Mouse (Mus musculus): ENCODE data around the gene Ptpn5. TPM values are rescaled to one million over a fixed set of nuclear protein-coding genes. Genes with fewer than 3 reads are reported as not detected.

Ptpn5 gene
- polyA plus RNA-seq, 1 experiment from 2014 or later, result 0.44 TPM

DNA sequence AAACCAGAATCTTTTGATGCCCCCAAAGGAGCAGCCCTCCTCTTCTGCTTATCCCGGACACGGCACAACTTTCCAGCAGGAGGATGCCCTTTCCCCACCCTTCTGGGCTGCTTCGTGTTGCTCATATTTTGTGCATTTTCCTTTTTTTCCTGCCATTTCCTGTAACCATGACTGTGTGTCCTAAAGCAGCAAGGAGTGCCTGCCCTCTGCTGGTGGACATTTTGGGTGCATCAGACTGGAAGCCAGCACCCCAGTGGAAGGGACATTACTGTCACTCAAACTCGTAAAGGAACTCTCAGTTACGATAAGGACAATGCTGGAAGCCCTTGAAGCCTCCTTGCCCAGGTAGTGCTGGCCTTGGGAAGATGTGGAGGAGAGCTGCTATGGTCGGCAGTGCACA is 52.2 kb downstream of the Ptpn5 start:
- WGBS, result 50% methylated on average over 6 of the region's 6 CpGs
- H3K36me3 ChIP-seq, result no peaks in the 10 kb centered on the region
- H3K27ac ChIP-seq, result no peak overlapping the region
- no peak overlapping the region; the same call in 1 of the 2 replicates for H3K9ac ChIP-seq (replicated peaks)
- no peak overlapping the region for H3K4me2 ChIP-seq
- H3K27me3 ChIP-seq, result no peaks in the 10 kb centered on the region
- no peaks in the 10 kb centered on the region for H3K9me3 ChIP-seq
- H3K4me3 ChIP-seq (replicated peaks), result no peak overlapping the region
- no peaks in the 10 kb centered on the region for H3K4me1 ChIP-seq (replicated peaks)
- ATAC-seq (ENCODE audit: insufficient number of reproducible peaks, insufficient read depth, low FRiP score, low TSS enrichment, low read depth), result no peak

DNA sequence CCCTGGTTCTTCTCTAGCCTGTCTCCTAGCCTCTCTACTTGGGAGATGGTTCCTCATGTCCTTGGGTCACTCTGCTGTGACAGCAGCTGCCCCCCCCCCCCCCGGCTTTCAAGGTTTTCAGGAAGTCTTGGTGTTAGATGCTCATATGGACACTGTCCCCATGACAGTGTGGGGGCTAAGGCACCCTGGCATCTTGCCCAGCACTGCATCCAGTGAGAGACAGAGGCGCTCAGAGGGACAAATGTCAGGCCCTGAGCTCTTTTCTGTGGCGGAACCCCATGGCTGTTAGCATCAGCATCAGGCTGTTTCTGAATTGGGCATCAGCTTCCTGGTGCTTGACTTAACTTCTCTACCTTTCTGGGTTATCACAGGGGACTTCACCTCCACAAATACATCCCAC is 52.6 kb downstream of the Ptpn5 start:
- no peaks in the 10 kb centered on the region for H3K9me3 ChIP-seq

DNA sequence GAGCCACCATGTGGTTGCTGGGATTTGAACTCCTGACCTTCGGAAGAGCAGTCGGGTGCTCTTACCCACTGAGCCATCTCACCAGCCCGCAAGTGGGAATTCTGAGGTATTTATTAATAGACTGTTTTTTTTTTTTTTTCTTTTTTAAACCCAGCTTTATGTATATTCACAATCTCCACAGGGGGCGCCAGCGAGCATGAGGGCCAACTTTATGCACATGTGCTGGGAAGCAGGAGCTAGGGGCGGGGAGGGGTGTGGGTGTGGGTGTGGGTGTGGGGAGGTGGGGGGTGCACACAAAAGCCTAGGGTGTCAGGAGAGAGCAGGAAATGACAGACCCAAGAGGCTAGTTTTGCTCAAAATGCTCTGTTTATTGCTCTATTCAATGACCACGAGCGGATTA is 56.0 kb downstream of the Ptpn5 start:
- Histone ChIP-seq H3K4me2 (no peak overlapping the region), H3K36me3 (no peaks in the 10 kb centered on the region), H3K9me3 (no peaks in the 10 kb centered on the region), H3K9ac (replicated peaks) (no peak overlapping the region), H3K4me3 (replicated peaks) (no peak overlapping the region), H3K4me1 (replicated peaks) (peaks cover 18% of the 10 kb centered on the region), H3K27me3 (no peaks in the 10 kb centered on the region), H3K27ac (no peak overlapping the region)
- 73% methylated on average over 8 of the region's 8 CpGs for WGBS
- ATAC-seq (ENCODE audit: insufficient number of reproducible peaks, insufficient read depth, low FRiP score, low TSS enrichment, low read depth), result no peak

More for the DNA sequence above, 52.6 kb downstream of the Ptpn5 start:
- Histone ChIP-seq H3K36me3 (no peaks in the 10 kb centered on the region), H3K4me1 (replicated peaks) (no peaks in the 10 kb centered on the region), H3K27ac (no peak overlapping the region), H3K27me3 (no peaks in the 10 kb centered on the region), H3K9ac (replicated peaks) (no peak overlapping the region; the same call in 1 of the 2 replicates), H3K4me3 (replicated peaks) (no peak overlapping the region), H3K4me2 (no peak overlapping the region)
- ATAC-seq (ENCODE audit: insufficient number of reproducible peaks, insufficient read depth, low FRiP score, low TSS enrichment, low read depth), result no peak
- 78% methylated on average over 3 of the region's 3 CpGs for WGBS

DNA sequence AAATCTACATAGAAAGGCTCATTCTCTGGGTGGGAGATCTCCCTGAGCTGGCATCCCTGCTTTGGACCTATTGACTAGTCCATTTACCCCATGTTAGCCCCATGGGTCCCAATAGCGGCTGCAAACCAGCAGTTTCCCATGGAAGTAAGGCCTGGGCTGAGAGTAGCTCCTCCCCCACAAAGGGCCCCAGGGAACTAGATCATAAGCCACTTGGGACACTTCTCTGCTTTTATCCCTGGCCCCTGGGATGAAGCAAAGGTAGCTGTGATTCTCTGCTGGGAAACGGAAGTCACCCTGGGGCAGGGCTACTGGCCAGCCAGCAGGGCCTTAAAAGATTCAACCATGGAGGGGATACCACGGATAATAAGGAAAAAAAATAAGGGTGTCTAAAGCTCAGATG is 56.8 kb downstream of the Ptpn5 start:
- ATAC-seq (ENCODE audit: insufficient number of reproducible peaks, insufficient read depth, low FRiP score, low TSS enrichment, low read depth), result no peak
- Histone ChIP-seq H3K9ac (replicated peaks) (no peak overlapping the region), H3K4me1 (replicated peaks) (peaks cover 18% of the 10 kb centered on the region), H3K4me2 (no peak overlapping the region), H3K9me3 (no peaks in the 10 kb centered on the region), H3K27ac (no peak overlapping the region), H3K27me3 (no peaks in the 10 kb centered on the region), H3K4me3 (replicated peaks) (no peak overlapping the region), H3K36me3 (no peaks in the 10 kb centered on the region)
- WGBS, result 62% methylated on average over 3 of the region's 3 CpGs

DNA sequence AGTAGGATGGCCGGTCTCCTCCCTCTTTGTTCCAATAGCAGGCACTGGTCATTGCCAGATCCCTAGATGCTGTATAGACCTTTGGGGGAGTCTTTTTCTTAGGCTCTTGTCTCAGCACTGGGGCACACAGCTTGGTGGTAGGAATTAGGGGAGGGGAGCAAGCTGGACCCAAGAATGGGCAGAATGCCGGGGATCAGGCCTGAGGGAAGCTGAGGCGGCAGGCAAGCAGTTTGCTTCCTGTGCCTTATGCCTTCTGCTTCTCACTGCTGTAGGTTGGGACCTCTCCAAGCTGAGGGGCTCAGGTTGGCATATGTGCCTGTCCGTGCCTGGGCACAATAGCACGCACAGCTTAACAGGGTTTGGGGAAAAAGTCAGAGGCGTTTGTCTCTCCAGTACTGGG is 57.3 kb downstream of the Ptpn5 start:
- no peak overlapping the region for H3K4me2 ChIP-seq
- no peaks in the 10 kb centered on the region for H3K36me3 ChIP-seq
- H3K27ac ChIP-seq, result no peak overlapping the region
- H3K9me3 ChIP-seq, result no peaks in the 10 kb centered on the region
- peaks cover 18% of the 10 kb centered on the region for H3K4me1 ChIP-seq (replicated peaks)
- no peaks in the 10 kb centered on the region for H3K27me3 ChIP-seq
- no peak overlapping the region for H3K9ac ChIP-seq (replicated peaks)
- no peak for ATAC-seq (ENCODE audit: insufficient number of reproducible peaks, insufficient read depth, low FRiP score, low TSS enrichment, low read depth)
- H3K4me3 ChIP-seq (replicated peaks), result no peak overlapping the region
- WGBS, result 90% methylated on average over 6 of the region's 6 CpGs

- no peaks in the 10 kb centered on the region for H3K27me3 ChIP-seq
- 39% methylated on average over 18 of the region's 18 CpGs for WGBS
- no peak overlapping the region for H3K9ac ChIP-seq (replicated peaks)
- H3K9me3 ChIP-seq, result no peaks in the 10 kb centered on the region
- H3K36me3 ChIP-seq, result no peaks in the 10 kb centered on the region
- H3K4me2 ChIP-seq, result no peak overlapping the region; the same call in 1 of the 2 replicates
- peak overlapping the region; percentile 29; the same call in 1 of the 2 replicates for H3K27ac ChIP-seq
- ATAC-seq (ENCODE audit: insufficient number of reproducible peaks, insufficient read depth, low FRiP score, low TSS enrichment, low read depth), result no peak
- H3K4me1 ChIP-seq (replicated peaks), result peaks cover 18% of the 10 kb centered on the region
- H3K4me3 ChIP-seq (replicated peaks), result no peak overlapping the region
Observed at GRCm38 (mm10) chr7:47073536-47074521, 59.7 kb downstream of the Ptpn5 start.

GRCm38 (mm10) chr7:47072551-47072950 is 60.9 kb downstream of the Ptpn5 start:
- Histone ChIP-seq H3K36me3 (no peaks in the 10 kb centered on the region), H3K4me3 (replicated peaks) (no peak overlapping the region), H3K9ac (replicated peaks) (no peak overlapping the region), H3K27me3 (no peaks in the 10 kb centered on the region), H3K4me2 (no peak overlapping the region), H3K9me3 (no peaks in the 10 kb centered on the region), H3K4me1 (replicated peaks) (peaks cover 18% of the 10 kb centered on the region), H3K27ac (no peak overlapping the region)
- WGBS, result 71% methylated on average over 5 of the region's 5 CpGs
- 0 out of 2 replicates have a peak, but pooled peaks have one; percentile 12 for ATAC-seq (ENCODE audit: insufficient number of reproducible peaks, insufficient read depth, low FRiP score, low TSS enrichment, low read depth)

GRCm38 (mm10) chr7:47067879-47068278 is 65.6 kb downstream of the Ptpn5 start:
- Histone ChIP-seq H3K9ac (replicated peaks) (no peak overlapping the region), H3K27ac (no peak overlapping the region), H3K27me3 (no peaks in the 10 kb centered on the region), H3K9me3 (no peaks in the 10 kb centered on the region), H3K4me1 (replicated peaks) (peaks cover under 1% of the 10 kb centered on the region; the same call in 1 of the 2 replicates), H3K4me2 (no peak overlapping the region), H3K36me3 (no peaks in the 10 kb centered on the region), H3K4me3 (replicated peaks) (no peak overlapping the region)
- no peak for ATAC-seq (ENCODE audit: insufficient number of reproducible peaks, insufficient read depth, low FRiP score, low TSS enrichment, low read depth)
- WGBS, result 79% methylated on average over 5 of the region's 5 CpGs

- 84% methylated on average over 3 of the region's 3 CpGs for WGBS
- ATAC-seq (ENCODE audit: insufficient number of reproducible peaks, insufficient read depth, low FRiP score, low TSS enrichment, low read depth), result no peak
Observed at GRCm38 (mm10) chr7:47066942-47067341, 66.5 kb downstream of the Ptpn5 start.

GRCm38 (mm10) chr7:47061560-47061959 is 71.9 kb downstream of the Ptpn5 start:
- Histone ChIP-seq H3K9ac (replicated peaks) (no peak overlapping the region), H3K27me3 (no peaks in the 10 kb centered on the region), H3K4me1 (replicated peaks) (no peaks in the 10 kb centered on the region), H3K4me2 (no peak overlapping the region), H3K4me3 (replicated peaks) (no peak overlapping the region), H3K9me3 (no peaks in the 10 kb centered on the region), H3K27ac (no peak overlapping the region), H3K36me3 (no peaks in the 10 kb centered on the region)
- no peak for ATAC-seq (ENCODE audit: insufficient number of reproducible peaks, insufficient read depth, low FRiP score, low TSS enrichment, low read depth)
- 87% methylated on average over 5 of the region's 5 CpGs for WGBS

More at GRCm38 (mm10) chr7:47066942-47067341, 66.5 kb downstream of the Ptpn5 start:
- H3K27ac ChIP-seq, result no peak overlapping the region
- no peaks in the 10 kb centered on the region for H3K36me3 ChIP-seq
- no peak overlapping the region for H3K4me3 ChIP-seq (replicated peaks)
- H3K4me1 ChIP-seq (replicated peaks), result no peaks in the 10 kb centered on the region
- no peaks in the 10 kb centered on the region for H3K9me3 ChIP-seq
- H3K27me3 ChIP-seq, result no peaks in the 10 kb centered on the region
- H3K9ac ChIP-seq (replicated peaks), result no peak overlapping the region
- H3K4me2 ChIP-seq, result no peak overlapping the region

GRCm38 (mm10) chr7:47059339-47059738 is 74.1 kb downstream of the Ptpn5 start:
- Histone ChIP-seq H3K4me3 (replicated peaks) (no peak overlapping the region), H3K4me2 (no peak overlapping the region), H3K27ac (no peak overlapping the region), H3K4me1 (replicated peaks) (no peaks in the 10 kb centered on the region), H3K36me3 (peaks cover 4% of the 10 kb centered on the region; the same call in 1 of the 2 replicates), H3K9ac (replicated peaks) (no peak overlapping the region), H3K27me3 (no peaks in the 10 kb centered on the region), H3K9me3 (no peaks in the 10 kb centered on the region)
- ATAC-seq (ENCODE audit: insufficient number of reproducible peaks, insufficient read depth, low FRiP score, low TSS enrichment, low read depth), result no peak
- WGBS, result 85% methylated on average over 7 of the region's 7 CpGs
